Mouse (Mus musculus): ENCODE data around the gene Pmp22. TPM values are rescaled to one million over a fixed set of nuclear protein-coding genes. Genes with fewer than 3 reads are reported as not detected.

The Pmp22 gene
- polyA plus RNA-seq, 1 experiment from 2014 or later = 261 TPM

- Histone ChIP-seq H3K27me3 (no peaks in the 10 kb centered on the region), H3K4me1 (peaks cover 41% of the 10 kb centered on the region), H3K4me3 (no peak overlapping the region), H3K9me3 (no peaks in the 10 kb centered on the region), H3K9ac (no peak overlapping the region), H3K36me3 (peaks cover 60% of the 10 kb centered on the region), H3K4me2 (no peak overlapping the region), H3K27ac (no peak overlapping the region)
- 59% methylated on average over 3 of the region's 3 CpGs for WGBS
- no peak for ATAC-seq (ENCODE audit: borderline replicate concordance, extremely low read depth, low FRiP score, low TSS enrichment)
Measured at GRCm38 (mm10) chr11:63138739-63139138, 10.0 kb downstream of the Pmp22 start.

GRCm38 (mm10) chr11:63142311-63142710, 13.5 kb downstream of the Pmp22 start:
- 74% methylated on average over 5 of the region's 5 CpGs for WGBS
- Histone ChIP-seq H3K36me3 (peaks cover 53% of the 10 kb centered on the region), H3K4me2 (no peak overlapping the region), H3K4me1 (peaks cover 19% of the 10 kb centered on the region), H3K4me3 (no peak overlapping the region), H3K27me3 (no peaks in the 10 kb centered on the region), H3K9me3 (no peaks in the 10 kb centered on the region), H3K27ac (peak overlapping the region; percentile 15; the same call in 1 of the 2 replicates), H3K9ac (no peak overlapping the region)
- no peak for ATAC-seq (ENCODE audit: borderline replicate concordance, extremely low read depth, low FRiP score, low TSS enrichment)

DNA sequence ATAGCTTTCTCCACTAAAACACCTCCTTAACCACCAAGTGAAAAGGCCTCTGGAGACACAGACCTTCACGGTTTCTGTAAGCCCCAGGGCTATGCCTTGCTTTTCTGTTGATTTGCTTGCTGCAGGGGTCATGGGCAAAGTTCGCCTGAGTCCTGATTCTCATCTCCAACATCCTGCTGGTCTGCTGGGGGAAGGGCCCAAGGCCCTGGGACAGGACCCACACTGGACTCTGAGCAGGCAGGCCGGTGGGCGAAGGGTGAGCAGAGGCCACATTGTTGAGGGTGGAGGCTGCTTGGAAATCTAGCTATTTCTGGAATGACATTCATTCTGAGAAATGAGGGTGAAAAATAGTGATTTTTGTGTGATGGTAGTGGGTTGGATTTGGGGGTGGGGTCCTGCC, 14.0 kb downstream of the Pmp22 start:
- Histone ChIP-seq H3K27me3 (no peaks in the 10 kb centered on the region), H3K9ac (no peak overlapping the region), H3K4me3 (no peak overlapping the region), H3K4me2 (no peak overlapping the region), H3K27ac (peak overlapping the region; percentile 15; the same call in 1 of the 2 replicates), H3K36me3 (peaks cover 50% of the 10 kb centered on the region), H3K4me1 (peaks cover 18% of the 10 kb centered on the region), H3K9me3 (no peaks in the 10 kb centered on the region)
- 78% methylated on average over 4 of the region's 4 CpGs for WGBS
- ATAC-seq (ENCODE audit: borderline replicate concordance, extremely low read depth, low FRiP score, low TSS enrichment) = no peak

DNA sequence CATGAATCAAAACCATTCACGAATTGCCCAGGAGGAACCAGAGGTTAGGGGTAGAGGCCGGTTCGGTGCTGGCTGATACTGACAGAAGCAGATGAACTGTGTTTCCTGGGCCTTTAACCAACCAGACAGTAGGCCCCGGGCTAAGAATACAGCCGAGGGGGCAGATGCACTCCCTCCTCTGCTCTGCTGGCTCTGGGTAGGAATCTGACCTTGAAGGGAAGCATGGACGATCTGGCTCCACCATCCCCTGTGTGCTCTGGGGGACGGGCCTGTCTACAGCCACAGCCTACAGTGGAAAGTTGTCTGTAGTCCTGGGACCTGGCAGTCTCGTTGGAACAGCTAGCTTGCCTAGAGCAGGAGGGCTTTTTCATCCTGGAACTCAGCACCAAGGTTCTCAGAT, 14.7 kb downstream of the Pmp22 start:
- Histone ChIP-seq H3K9me3 (no peaks in the 10 kb centered on the region), H3K4me2 (no peak overlapping the region), H3K27me3 (no peaks in the 10 kb centered on the region), H3K4me3 (no peak overlapping the region), H3K4me1 (peaks cover 16% of the 10 kb centered on the region), H3K9ac (no peak overlapping the region), H3K27ac (no peak overlapping the region), H3K36me3 (peaks cover 45% of the 10 kb centered on the region)
- 79% methylated on average over 8 of the region's 8 CpGs for WGBS
- no peak for ATAC-seq (ENCODE audit: borderline replicate concordance, extremely low read depth, low FRiP score, low TSS enrichment)

DNA sequence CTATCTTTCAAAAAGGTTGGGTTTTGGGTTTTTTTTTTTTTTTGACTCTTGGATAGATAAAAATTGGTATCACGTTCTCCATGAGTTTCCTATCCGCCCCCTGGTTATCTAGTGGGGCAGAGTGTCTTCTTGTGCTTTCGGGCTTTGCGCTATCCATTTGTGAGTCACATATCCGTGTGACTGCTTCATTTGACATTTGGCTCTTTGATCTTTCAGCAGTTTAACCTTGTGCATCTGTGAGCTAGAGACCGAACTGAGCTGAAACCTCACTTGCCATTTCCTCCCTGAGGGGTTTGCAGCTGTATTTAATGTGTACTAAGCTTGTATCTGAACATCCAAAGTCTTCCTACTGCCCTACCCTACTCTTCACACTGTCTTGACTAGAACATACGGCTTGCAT, 17.8 kb downstream of the Pmp22 start:
- Histone ChIP-seq H3K4me2 (no peak overlapping the region), H3K27me3 (no peaks in the 10 kb centered on the region), H3K9me3 (no peaks in the 10 kb centered on the region), H3K4me1 (peaks cover 16% of the 10 kb centered on the region), H3K36me3 (peaks cover 45% of the 10 kb centered on the region), H3K4me3 (no peak overlapping the region), H3K27ac (no peak overlapping the region), H3K9ac (no peak overlapping the region)
- WGBS = 58% methylated on average over 7 of the region's 7 CpGs
- ATAC-seq (ENCODE audit: borderline replicate concordance, extremely low read depth, low FRiP score, low TSS enrichment) = no peak

DNA sequence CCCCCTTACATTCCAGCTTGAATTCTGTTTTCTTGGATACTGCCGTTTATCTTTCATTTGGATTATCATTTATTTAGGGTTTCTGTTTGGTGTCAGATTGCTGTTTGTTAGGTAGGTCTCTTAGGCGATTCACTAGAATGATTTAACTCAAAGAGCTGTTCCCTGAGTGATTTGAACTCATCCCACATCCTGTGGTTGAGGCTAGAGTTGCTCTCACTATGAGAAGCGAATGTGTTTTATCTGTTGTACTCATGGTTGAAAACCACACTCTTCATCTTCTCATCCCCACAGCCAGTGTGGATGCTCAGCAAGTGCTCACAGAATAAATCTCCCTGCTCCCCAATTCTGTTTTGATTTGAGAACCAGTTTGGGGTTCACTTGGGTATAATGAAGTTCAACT, 19.5 kb downstream of the Pmp22 start:
- 82% methylated on average over 3 of the region's 3 CpGs for WGBS
- Histone ChIP-seq H3K27ac (no peak overlapping the region), H3K4me1 (peaks cover 3% of the 10 kb centered on the region; the same call in 1 of the 2 replicates), H3K4me2 (no peak overlapping the region), H3K9me3 (no peaks in the 10 kb centered on the region), H3K4me3 (no peak overlapping the region), H3K36me3 (peaks cover 49% of the 10 kb centered on the region), H3K9ac (no peak overlapping the region), H3K27me3 (no peaks in the 10 kb centered on the region)
- no peak for ATAC-seq (ENCODE audit: borderline replicate concordance, extremely low read depth, low FRiP score, low TSS enrichment)

GRCm38 (mm10) chr11:63151857-63152256, 23.1 kb downstream of the Pmp22 start:
- ATAC-seq (ENCODE audit: borderline replicate concordance, extremely low read depth, low FRiP score, low TSS enrichment) = no peak
- Histone ChIP-seq H3K4me1 (no peaks in the 10 kb centered on the region), H3K4me2 (no peak overlapping the region), H3K4me3 (no peak overlapping the region), H3K36me3 (peaks cover 67% of the 10 kb centered on the region), H3K9me3 (no peaks in the 10 kb centered on the region), H3K27ac (no peak overlapping the region), H3K27me3 (no peaks in the 10 kb centered on the region), H3K9ac (no peak overlapping the region)
- WGBS = 62% methylated on average over 5 of the region's 5 CpGs

DNA sequence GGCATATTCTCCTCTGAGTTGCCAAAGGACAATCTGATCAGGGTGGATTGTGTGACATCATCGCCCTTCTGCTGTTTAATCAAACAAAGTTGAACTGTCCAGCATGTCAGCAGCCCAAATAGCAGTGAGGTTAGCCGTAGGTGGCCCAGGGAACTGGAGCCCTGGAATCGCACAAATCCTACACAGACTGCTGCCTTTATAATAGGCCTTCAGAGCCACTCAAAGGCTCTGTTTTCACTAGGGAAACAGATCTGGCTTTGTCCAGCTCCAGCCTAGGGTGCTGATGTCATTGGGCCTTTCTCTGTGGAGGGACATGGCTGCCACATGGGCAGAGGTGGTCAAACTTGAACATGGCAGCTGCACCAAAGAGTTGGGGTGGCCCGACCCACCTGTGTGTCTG, 28.3 kb downstream of the Pmp22 start:
- no peaks in the 10 kb centered on the region for H3K4me1 ChIP-seq
- no peak overlapping the region for H3K27ac ChIP-seq
- no peaks in the 10 kb centered on the region for H3K9me3 ChIP-seq
- H3K9ac ChIP-seq = no peak overlapping the region
- H3K27me3 ChIP-seq = no peaks in the 10 kb centered on the region
- 80% methylated on average over 4 of the region's 4 CpGs for WGBS
- H3K4me3 ChIP-seq = no peak overlapping the region
- H3K36me3 ChIP-seq = peaks cover 69% of the 10 kb centered on the region
- no peak for ATAC-seq (ENCODE audit: borderline replicate concordance, extremely low read depth, low FRiP score, low TSS enrichment)
- H3K4me2 ChIP-seq = no peak overlapping the region

DNA sequence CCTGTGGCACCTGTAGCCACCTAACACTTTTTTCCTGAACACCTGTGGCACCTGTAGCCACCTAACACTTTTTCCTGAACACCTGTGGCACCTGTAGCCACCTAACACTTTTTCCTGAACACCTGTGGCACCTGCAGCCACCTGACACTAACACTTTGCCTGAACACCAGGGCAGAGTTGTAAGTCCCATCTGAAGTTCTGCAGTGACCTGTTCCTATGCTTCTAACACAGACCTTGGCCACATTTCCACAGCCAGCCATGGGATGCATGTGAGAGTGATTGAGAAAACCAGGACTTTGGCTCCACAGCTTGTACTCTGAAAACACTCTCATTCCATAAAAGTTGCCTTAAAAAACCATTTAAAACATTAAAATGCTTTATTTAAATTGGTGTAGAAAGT, 32.1 kb downstream of the Pmp22 start:
- Histone ChIP-seq H3K9ac (no peak overlapping the region), H3K9me3 (no peaks in the 10 kb centered on the region), H3K27ac (no peak overlapping the region), H3K27me3 (no peaks in the 10 kb centered on the region), H3K4me1 (0 out of 2 replicates have a peak, but pooled peaks cover 9% of the 10 kb centered on the region), H3K36me3 (peaks cover 37% of the 10 kb centered on the region), H3K4me2 (no peak overlapping the region), H3K4me3 (no peak overlapping the region)
- no peak for ATAC-seq (ENCODE audit: borderline replicate concordance, extremely low read depth, low FRiP score, low TSS enrichment)

DNA sequence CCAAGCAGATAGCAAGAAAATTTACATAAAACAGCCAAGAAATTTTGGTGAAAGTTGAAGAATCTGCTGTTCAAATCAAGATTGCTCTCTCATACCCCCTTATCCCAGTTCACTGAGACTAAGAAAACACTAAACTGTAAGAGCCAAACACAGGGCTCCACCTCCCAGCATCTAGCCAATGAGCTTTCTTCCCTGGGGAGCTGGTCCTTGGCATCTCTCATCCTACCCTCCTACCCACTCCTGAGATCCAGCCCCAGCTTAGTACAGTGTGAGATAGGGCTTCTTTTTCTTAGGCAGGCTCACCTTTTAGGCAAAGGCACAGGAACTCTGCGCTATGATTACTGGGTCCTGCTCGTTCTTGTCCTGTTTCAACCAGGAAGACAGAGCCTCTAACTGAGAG, 34.0 kb downstream of the Pmp22 start:
- no peak overlapping the region for H3K27ac ChIP-seq

GRCm38 (mm10) chr11:63163550-63163949, 34.8 kb downstream of the Pmp22 start:
- Histone ChIP-seq H3K9ac (no peak overlapping the region), H3K9me3 (no peaks in the 10 kb centered on the region), H3K27me3 (no peaks in the 10 kb centered on the region), H3K4me2 (no peak overlapping the region), H3K4me1 (peaks cover 16% of the 10 kb centered on the region; the same call in 1 of the 2 replicates), H3K4me3 (no peak overlapping the region), H3K36me3 (peaks cover 15% of the 10 kb centered on the region; the same call in 1 of the 2 replicates), H3K27ac (no peak overlapping the region)
- ATAC-seq (ENCODE audit: borderline replicate concordance, extremely low read depth, low FRiP score, low TSS enrichment) = 0 out of 2 replicates have a peak, but pooled peaks have one; percentile 32
- 66% methylated on average over 8 of the region's 8 CpGs for WGBS

More for the DNA sequence above, 34.0 kb downstream of the Pmp22 start:
- Histone ChIP-seq H3K4me3 (no peak overlapping the region), H3K9me3 (no peaks in the 10 kb centered on the region), H3K9ac (no peak overlapping the region), H3K4me1 (0 out of 2 replicates have a peak, but pooled peaks cover 11% of the 10 kb centered on the region), H3K36me3 (peaks cover 22% of the 10 kb centered on the region), H3K4me2 (no peak overlapping the region), H3K27me3 (no peaks in the 10 kb centered on the region)
- WGBS = 74% methylated on average over 2 of the region's 2 CpGs
- no peak for ATAC-seq (ENCODE audit: borderline replicate concordance, extremely low read depth, low FRiP score, low TSS enrichment)

DNA sequence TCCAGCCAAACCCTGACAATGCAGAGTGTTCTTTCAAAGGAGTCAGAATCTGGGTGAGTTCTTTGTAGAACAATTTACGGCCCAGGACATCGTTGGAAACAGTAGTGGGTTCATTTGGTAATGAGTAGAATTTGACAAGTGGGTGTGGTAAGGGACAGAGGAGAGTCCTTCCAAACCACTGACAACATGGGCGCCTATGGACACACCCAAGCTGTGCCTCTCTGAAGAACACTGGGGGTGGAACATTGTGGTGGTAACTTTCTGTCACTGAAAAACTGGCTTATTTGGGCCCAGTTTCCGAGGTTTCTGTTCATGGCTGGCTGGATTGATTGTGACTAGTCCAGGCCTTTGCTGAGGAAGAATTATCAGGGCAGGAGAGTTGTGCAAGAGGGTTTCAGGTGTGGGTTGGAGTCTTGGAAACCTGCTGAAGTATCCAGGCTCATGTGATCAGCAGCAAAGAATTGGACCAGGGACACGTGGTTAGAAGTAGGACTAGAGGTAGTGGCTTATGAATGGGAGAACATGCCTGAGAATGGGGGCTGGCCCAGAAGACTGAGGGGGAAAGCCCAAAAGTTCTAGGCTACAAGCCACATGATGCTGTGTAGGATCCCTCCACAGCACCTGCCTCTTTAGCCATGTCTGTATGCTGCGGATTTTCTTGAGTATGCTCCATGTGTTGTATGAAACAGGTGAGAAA, 35.4 kb downstream of the Pmp22 start:
- H3K9me3 ChIP-seq = no peaks in the 10 kb centered on the region
- H3K27ac ChIP-seq = no peak overlapping the region
- peaks cover 21% of the 10 kb centered on the region for H3K4me1 ChIP-seq
- 79% methylated on average over 6 of the region's 6 CpGs for WGBS
- H3K9ac ChIP-seq = no peak overlapping the region
- 0 out of 2 replicates have a peak, but pooled peaks have one; percentile 15 for ATAC-seq (ENCODE audit: borderline replicate concordance, extremely low read depth, low FRiP score, low TSS enrichment)
- H3K4me2 ChIP-seq = no peak overlapping the region
- H3K36me3 ChIP-seq = peaks cover 10% of the 10 kb centered on the region; the same call in 1 of the 2 replicates
- no peaks in the 10 kb centered on the region for H3K27me3 ChIP-seq
- no peak overlapping the region for H3K4me3 ChIP-seq

Measured in lung, embryonic 15.5 days (tissue).